Mouse (Mus musculus) right cerebral cortex, postnatal 25 days (tissue): ENCODE data around the gene Tesk1.

ENCODE experiments used
- DNase-seq: peaks from one replicate; pipeline ENCODE4 v3.0.0; 2022

Tesk1 gene

GRCm38 (mm10) chr4:43419801-43420281, 21.9 kb upstream of the Tesk1 start:
- DNase-seq = no peak

- DNase-seq = peak; percentile 66
Measured at GRCm38 (mm10) chr4:43420305-43420704, 21.4 kb upstream of the Tesk1 start.

- no peak for DNase-seq
Measured at GRCm38 (mm10) chr4:43421632-43422240, 20.0 kb upstream of the Tesk1 start.

GRCm38 (mm10) chr4:43423267-43423934, 18.3 kb upstream of the Tesk1 start:
- no peak for DNase-seq

GRCm38 (mm10) chr4:43424072-43424471, 17.7 kb upstream of the Tesk1 start:
- no peak for DNase-seq

- no peak for DNase-seq
Measured at GRCm38 (mm10) chr4:43425197-43425596, 16.5 kb upstream of the Tesk1 start.

GRCm38 (mm10) chr4:43425648-43426380, 15.9 kb upstream of the Tesk1 start:
- DNase-seq = no peak

- no peak for DNase-seq
Measured at GRCm38 (mm10) chr4:43426487-43426886, 15.3 kb upstream of the Tesk1 start.

- no peak for DNase-seq
Measured at GRCm38 (mm10) chr4:43427501-43428179, 14.1 kb upstream of the Tesk1 start.

GRCm38 (mm10) chr4:43428180-43428861, 13.4 kb upstream of the Tesk1 start:
- DNase-seq = no peak

- no peak for DNase-seq
Measured at GRCm38 (mm10) chr4:43428946-43429345, 12.8 kb upstream of the Tesk1 start, which contains the start of gene Fam166b. TSS of gene Fam166b (minus strand) at chr4:43429134.

- peak; percentile 66 for DNase-seq
Measured at GRCm38 (mm10) chr4:43431690-43432089, 10.0 kb upstream of the Tesk1 start.

GRCm38 (mm10) chr4:43432832-43433231, 8.9 kb upstream of the Tesk1 start:
- DNase-seq = no peak

GRCm38 (mm10) chr4:43442044-43442443, 305 bp downstream of the Tesk1 start:
- peak; percentile 99 for DNase-seq

- DNase-seq = peak; percentile 81
Measured at GRCm38 (mm10) chr4:43442456-43443361, 970 bp downstream of the Tesk1 start.

- DNase-seq = no peak
Measured at GRCm38 (mm10) chr4:43443511-43443910, 1.8 kb downstream of the Tesk1 start.

- DNase-seq = no peak
Measured at GRCm38 (mm10) chr4:43447251-43447650, 5.5 kb downstream of the Tesk1 start.

- DNase-seq = no peak
Measured at GRCm38 (mm10) chr4:43448554-43448953, 6.8 kb downstream of the Tesk1 start.

- DNase-seq = no peak
Measured at GRCm38 (mm10) chr4:43452315-43452714, 10.6 kb downstream of the Tesk1 start.

GRCm38 (mm10) chr4:43453413-43453812, 11.7 kb downstream of the Tesk1 start:
- DNase-seq = no peak

- no peak for DNase-seq
Measured at GRCm38 (mm10) chr4:43454041-43454836, 12.5 kb downstream of the Tesk1 start, which contains the start of gene Cd72. TSS of gene Cd72 (minus strand) at chr4:43454628.
